Mouse (Mus musculus): ENCODE results near the gene 1500009C09Rik. TPM values are rescaled to one million over a fixed set of nuclear protein-coding genes. Genes with fewer than 3 reads are reported as not detected.

Gene 1500009C09Rik
- total and polyA plus RNA-seq, 3 experiments: not detected

DNA sequence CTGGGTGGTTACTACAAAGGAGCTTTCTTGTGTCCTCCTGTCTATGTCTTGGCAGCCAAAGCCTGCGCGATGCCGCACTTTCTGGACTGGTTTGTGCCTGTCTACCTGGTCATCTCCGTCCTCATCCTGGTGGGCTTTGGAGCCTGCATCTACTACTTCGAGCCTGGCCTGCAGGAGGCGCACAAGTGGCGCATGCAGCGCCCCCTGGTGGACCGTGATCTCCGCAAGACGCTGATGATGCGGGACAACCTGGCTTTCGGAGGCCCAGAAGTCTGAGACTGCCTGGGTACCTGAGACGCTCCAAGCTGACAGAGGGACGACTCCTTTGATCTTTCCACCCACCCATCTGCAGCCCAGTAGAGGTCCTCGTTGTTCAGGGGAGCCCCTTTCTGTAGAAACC lies 7.3 kb downstream of the 1500009C09Rik start (continued):
- TF ChIP-seq RCOR1 (conservative IDR thresholded peaks at IDR 0.05; ENCODE audit: low read depth, low read length): no peak
- TF ChIP-seq CTCF (conservative IDR thresholded peaks at IDR 0.05 in 1 of 2, IDR thresholded peaks at IDR 0.05 in 1 of 2; ENCODE audit: low read depth in 2 of 2, low read length in 2 of 2): peak; percentile 80 to 100
- no peak for TF ChIP-seq ETS1 (conservative IDR thresholded peaks at IDR 0.05; ENCODE audit: low read depth, low read length)
- TF ChIP-seq TCF12 (IDR thresholded peaks at IDR 0.05; ENCODE audit: low read depth, low read length): 0 out of 2 replicates have a peak, but pooled peaks have one; percentile 32

DNA sequence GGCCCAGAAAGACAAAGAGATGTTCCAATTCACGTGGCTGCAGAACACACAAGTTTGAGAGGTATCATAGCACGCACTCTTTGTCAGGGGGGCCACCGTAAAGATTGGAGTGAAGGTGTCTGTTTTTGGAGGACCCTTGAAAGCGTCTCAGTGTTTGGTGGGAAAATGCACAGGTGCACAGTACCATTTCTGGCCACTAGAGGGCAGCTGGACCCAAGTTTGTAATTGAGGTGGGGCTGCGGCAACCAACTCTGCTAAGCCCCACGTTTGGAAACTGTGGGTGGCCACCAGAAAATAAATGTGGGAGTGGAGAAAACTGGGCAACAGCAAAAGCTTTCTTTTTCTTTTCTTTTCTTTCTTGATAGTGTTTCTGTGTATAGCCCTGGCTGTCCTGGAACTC lies 14.2 kb downstream of the 1500009C09Rik start:
- dilution Hi-C loops (cut with MboI; ENCODE audit: extremely low pct_ligation_motif_present, extremely low pct_unique_long_range_greater_than_20kb, low sequenced_read_pairs): no loop called here
- Histone ChIP-seq H3K4me1 (ENCODE audit: control insufficient read depth in 1 of 2, insufficient read depth in 2 of 2) (no peaks in the 10 kb centered on the region), H3K36me3 (replicated peaks in 1 of 2; ENCODE audit: control insufficient read depth in 1 of 2, insufficient read depth in 1 of 2, low read length in 1 of 2) (no peaks in the 10 kb centered on the region), H3K27ac (ENCODE audit: insufficient read depth, low read depth) (no peak overlapping the region), H3K27me3 (replicated peaks) (peaks cover 85% of the 10 kb centered on the region), H3K4me3 (replicated peaks in 1 of 3; ENCODE audit: low read depth in 2 of 3, low read length in 2 of 3, poor library complexity in 1 of 3) (no peak overlapping the region), H3K9me3 (replicated peaks; ENCODE audit: low read length) (no peaks in the 10 kb centered on the region), H3K9ac (ENCODE audit: insufficient read depth, low read depth) (no peak overlapping the region), H3K79me2 (replicated peaks; ENCODE audit: control insufficient read depth, extremely low read depth, insufficient read depth, poor library complexity, severe bottlenecking) (no peaks in the 10 kb centered on the region), H3K4me2 (ENCODE audit: insufficient read depth, low read depth, poor library complexity, severe bottlenecking) (no peak overlapping the region)
- peak; percentile 49 for DNase-seq (ENCODE audit: extremely low read depth)
- in situ Hi-C loops (cut with MboI; ENCODE audit: low pct_ligation_motif_present, low pct_unique_long_range_greater_than_20kb, low sequenced_read_pairs): loop anchor here (25.0 kb wide), 1 partner anchor 821 kb away; the partner anchor contains the start of gene Serhl
- no peak for TF ChIP-seq NRF1 (IDR thresholded peaks at IDR 0.05; ENCODE audit: low read depth, low read length)
- TF ChIP-seq ZKSCAN1 (IDR thresholded peaks at IDR 0.05; ENCODE audit: borderline replicate concordance, low read depth, low read length): no peak
- no peak for TF ChIP-seq MAZ (IDR thresholded peaks at IDR 0.05; ENCODE audit: low read depth, low read length)
- no peak for TF ChIP-seq TCF12 (IDR thresholded peaks at IDR 0.05; ENCODE audit: low read depth, low read length)
- no peak for TF ChIP-seq JUN (IDR thresholded peaks at IDR 0.05; ENCODE audit: insufficient read depth, low read depth, low read length)
- no peak for TF ChIP-seq EP300 (IDR thresholded peaks at IDR 0.05; ENCODE audit: low read length)
- TF ChIP-seq TBP (conservative IDR thresholded peaks at IDR 0.05; ENCODE audit: low read depth, low read length): no peak
- no peak for TF ChIP-seq POLR2A (IDR thresholded peaks at IDR 0.05; ENCODE audit: low read depth, low read length)
- no peak for TF ChIP-seq USF2 (conservative IDR thresholded peaks at IDR 0.05; ENCODE audit: low read depth, low read length)
- TF ChIP-seq BHLHE40 (IDR thresholded peaks at IDR 0.05; ENCODE audit: low read depth, low read length): no peak
- no peak for TF ChIP-seq MXI1 (IDR thresholded peaks at IDR 0.05; ENCODE audit: low read depth, low read length)
- TF ChIP-seq HCFC1 (IDR thresholded peaks at IDR 0.05; ENCODE audit: low read depth, low read length): no peak
- no peak for TF ChIP-seq SIN3A (IDR thresholded peaks at IDR 0.05; ENCODE audit: low read length)
- TF ChIP-seq KAT2A (IDR thresholded peaks at IDR 0.05; ENCODE audit: insufficient replicate concordance, low read length): no peak
- peak; percentile 87 for TF ChIP-seq CTCF (conservative IDR thresholded peaks at IDR 0.05 in 1 of 2, IDR thresholded peaks at IDR 0.05 in 1 of 2; ENCODE audit: low read depth in 2 of 2, low read length in 2 of 2)
- no peak for TF ChIP-seq CHD2 (IDR thresholded peaks at IDR 0.05; ENCODE audit: low read length)
- TF ChIP-seq GABPA (IDR thresholded peaks at IDR 0.05; ENCODE audit: insufficient replicate concordance, low read depth, low read length): no peak
- TF ChIP-seq ELF1 (IDR thresholded peaks at IDR 0.05; ENCODE audit: low read depth, low read length): no peak
- TF ChIP-seq MAX (IDR thresholded peaks at IDR 0.05; ENCODE audit: low read length): no peak
- no peak for TF ChIP-seq NELFE (IDR thresholded peaks at IDR 0.05; ENCODE audit: low read depth, low read length)
- TF ChIP-seq MEF2A (IDR thresholded peaks at IDR 0.05; ENCODE audit: borderline replicate concordance, low read depth, low read length): no peak
- no peak for TF ChIP-seq MAFK (IDR thresholded peaks at IDR 0.05; ENCODE audit: insufficient replicate concordance, low read length)
- peak; percentile 80 for TF ChIP-seq RAD21 (IDR thresholded peaks at IDR 0.05; ENCODE audit: low read depth, low read length)
- no peak for TF ChIP-seq POLR2AphosphoS2 (IDR thresholded peaks at IDR 0.05; ENCODE audit: low read depth, low read length)
- no peak for TF ChIP-seq E2F4 (IDR thresholded peaks at IDR 0.05; ENCODE audit: insufficient replicate concordance, low read depth, low read length)
- no peak for TF ChIP-seq ZNF384 (IDR thresholded peaks at IDR 0.05; ENCODE audit: low read depth, low read length)
- TF ChIP-seq ZMIZ1 (IDR thresholded peaks at IDR 0.05; ENCODE audit: low read depth, low read length): no peak
- TF ChIP-seq JUND (conservative IDR thresholded peaks at IDR 0.05; ENCODE audit: low read depth, low read length): no peak
- TF ChIP-seq SMC3 (IDR thresholded peaks at IDR 0.05; ENCODE audit: low read depth, low read length): peak; percentile 70
- no peak for TF ChIP-seq CHD1 (IDR thresholded peaks at IDR 0.05; ENCODE audit: low read depth, low read length)
- TF ChIP-seq RCOR1 (conservative IDR thresholded peaks at IDR 0.05; ENCODE audit: low read depth, low read length): no peak
- TF ChIP-seq IRF4 (IDR thresholded peaks at IDR 0.05; ENCODE audit: low read depth, low read length): 0 out of 2 replicates have a peak, but pooled peaks have one; percentile 22
- peak; percentile 21; the same call in 1 of the 2 replicates for TF ChIP-seq ZC3H11A (IDR thresholded peaks at IDR 0.05; ENCODE audit: low read depth, low read length)
